Mouse (Mus musculus) pancreas, adult 10 weeks (tissue): ENCODE results near the gene Fgf14. TPM values are rescaled to one million over a fixed set of nuclear protein-coding genes. Genes with fewer than 3 reads are reported as not detected.

Experiments used
- polyA plus RNA-seq: library from polyadenylated mRNA; stranded (reverse); fragments of 350-450 nt; fragmentation: Illumina TruSeq; extraction: RNeasy Lipid Tissue Mini Kit (QIAGEN cat#74804); gene quantifications from one replicate; pipeline ENCODE4 v1.2.3, GENCODE M21; 2015; ENCODE audit warnings: low read depth, low replicate concordance; ENCODE audit not compliant: insufficient read depth

Fgf14 gene
- 0.30 TPM for polyA plus RNA-seq

GRCm38 (mm10) chr14:124676506-124677177, at the start of gene Fgf14:
TSS of gene Fgf14 (minus strand) at chr14:124677127.

